Mouse (Mus musculus): ENCODE results near the gene Gm34653. TPM values are rescaled to one million over a fixed set of nuclear protein-coding genes. Genes with fewer than 3 reads are reported as not detected.
A peak's percentile ranks its signal among the peaks of the same experiment; 100 is the strongest.
"Not testable (repeated sequence)": the region's sequence is repeated elsewhere in the genome, so short reads cannot be mapped to it uniquely, and the experiment has no call there.

The Gm34653 gene
- total and polyA plus RNA-seq, 3 experiments: not detected

- Histone ChIP-seq H3K9me3 (replicated peaks; ENCODE audit: low read length) (no peaks in the 10 kb centered on the region), H3K9ac (ENCODE audit: insufficient read depth, low read depth) (no peak overlapping the region), H3K27me3 (replicated peaks) (no peaks in the 10 kb centered on the region), H3K27ac (ENCODE audit: insufficient read depth, low read depth) (no peak overlapping the region), H3K4me1 (ENCODE audit: control insufficient read depth in 1 of 2, insufficient read depth in 2 of 2) (no peaks in the 10 kb centered on the region), H3K4me3 (replicated peaks in 1 of 3; ENCODE audit: low read depth in 2 of 3, low read length in 2 of 3, poor library complexity in 1 of 3) (no peak overlapping the region), H3K36me3 (replicated peaks in 1 of 2; ENCODE audit: control insufficient read depth in 1 of 2, insufficient read depth in 1 of 2, low read length in 1 of 2) (no peaks in the 10 kb centered on the region), H3K4me2 (ENCODE audit: insufficient read depth, low read depth, poor library complexity, severe bottlenecking) (no peak overlapping the region), H3K79me2 (replicated peaks; ENCODE audit: control insufficient read depth, extremely low read depth, insufficient read depth, poor library complexity, severe bottlenecking) (no peaks in the 10 kb centered on the region)
- in situ Hi-C loops (cut with MboI; ENCODE audit: low pct_ligation_motif_present, low pct_unique_long_range_greater_than_20kb, low sequenced_read_pairs) (no loop called here), dilution Hi-C loops (cut with MboI; ENCODE audit: extremely low pct_ligation_motif_present, extremely low pct_unique_long_range_greater_than_20kb, low sequenced_read_pairs) (no loop called here)
- DNase-seq (ENCODE audit: extremely low read depth): no peak
- TF ChIP-seq NRF1 (IDR thresholded peaks at IDR 0.05; ENCODE audit: low read depth, low read length) (no peak), NELFE (IDR thresholded peaks at IDR 0.05; ENCODE audit: low read depth, low read length) (no peak), MEF2A (IDR thresholded peaks at IDR 0.05; ENCODE audit: borderline replicate concordance, low read depth, low read length) (no peak), POLR2AphosphoS2 (IDR thresholded peaks at IDR 0.05; ENCODE audit: low read depth, low read length) (no peak), ZNF384 (IDR thresholded peaks at IDR 0.05; ENCODE audit: low read depth, low read length) (no peak), PAX5 (IDR thresholded peaks at IDR 0.05; ENCODE audit: low read length) (no peak)
These were observed 2.9 kb downstream of the Gm34653 start for GRCm38 (mm10) chr2:34835669-34836068.

GRCm38 (mm10) chr2:34840143-34840542 is 7.3 kb downstream of the Gm34653 start:
- H3K4me2 ChIP-seq (ENCODE audit: insufficient read depth, low read depth, poor library complexity, severe bottlenecking); dilution Hi-C loops (cut with MboI; ENCODE audit: extremely low pct_ligation_motif_present, extremely low pct_unique_long_range_greater_than_20kb, low sequenced_read_pairs); H3K4me1 ChIP-seq (ENCODE audit: control insufficient read depth in 1 of 2, insufficient read depth in 2 of 2); DNase-seq (ENCODE audit: extremely low read depth); H3K27me3 ChIP-seq (replicated peaks); H3K4me3 ChIP-seq (replicated peaks in 1 of 3; ENCODE audit: low read depth in 2 of 3, low read length in 2 of 3, poor library complexity in 1 of 3); H3K27ac ChIP-seq (ENCODE audit: insufficient read depth, low read depth); H3K79me2 ChIP-seq (replicated peaks; ENCODE audit: control insufficient read depth, extremely low read depth, insufficient read depth, poor library complexity, severe bottlenecking); in situ Hi-C loops (cut with MboI; ENCODE audit: low pct_ligation_motif_present, low pct_unique_long_range_greater_than_20kb, low sequenced_read_pairs); H3K9ac ChIP-seq (ENCODE audit: insufficient read depth, low read depth); H3K9me3 ChIP-seq (replicated peaks; ENCODE audit: low read length); H3K36me3 ChIP-seq (replicated peaks in 1 of 2; ENCODE audit: control insufficient read depth in 1 of 2, insufficient read depth in 1 of 2, low read length in 1 of 2): not testable (repeated sequence)
- TF ChIP-seq RAD21 (IDR thresholded peaks at IDR 0.05; ENCODE audit: low read depth, low read length) (peak; percentile 28), MYC (IDR thresholded peaks at IDR 0.05; ENCODE audit: low read depth, low read length) (peak; percentile 59; the same call in 1 of the 2 replicates), SMC3 (IDR thresholded peaks at IDR 0.05; ENCODE audit: low read depth, low read length) (peak; percentile 23; the same call in 1 of the 2 replicates), CTCF (conservative IDR thresholded peaks at IDR 0.05 in 1 of 2, IDR thresholded peaks at IDR 0.05 in 1 of 2; ENCODE audit: low read depth in 2 of 2, low read length in 2 of 2) (peak in 1 of 2 experiments; percentile 47; a peak in 2 of 4 replicates)

GRCm38 (mm10) chr2:34841706-34842105 is 8.9 kb downstream of the Gm34653 start:
- Histone ChIP-seq H3K4me3 (replicated peaks in 1 of 3; ENCODE audit: low read depth in 2 of 3, low read length in 2 of 3, poor library complexity in 1 of 3) (no peak overlapping the region), H3K27ac (ENCODE audit: insufficient read depth, low read depth) (no peak overlapping the region), H3K27me3 (replicated peaks) (no peaks in the 10 kb centered on the region), H3K9ac (ENCODE audit: insufficient read depth, low read depth) (no peak overlapping the region), H3K4me2 (ENCODE audit: insufficient read depth, low read depth, poor library complexity, severe bottlenecking) (no peak overlapping the region), H3K36me3 (replicated peaks in 1 of 2; ENCODE audit: control insufficient read depth in 1 of 2, insufficient read depth in 1 of 2, low read length in 1 of 2) (no peaks in the 10 kb centered on the region), H3K9me3 (replicated peaks; ENCODE audit: low read length) (no peaks in the 10 kb centered on the region), H3K4me1 (ENCODE audit: control insufficient read depth in 1 of 2, insufficient read depth in 2 of 2) (no peaks in the 10 kb centered on the region), H3K79me2 (replicated peaks; ENCODE audit: control insufficient read depth, extremely low read depth, insufficient read depth, poor library complexity, severe bottlenecking) (no peaks in the 10 kb centered on the region)
- TF ChIP-seq UBTF (IDR thresholded peaks at IDR 0.05; ENCODE audit: low read depth, low read length) (no peak), ZC3H11A (IDR thresholded peaks at IDR 0.05; ENCODE audit: low read depth, low read length) (no peak), USF1 (IDR thresholded peaks at IDR 0.05; ENCODE audit: low read depth, low read length) (no peak), MXI1 (IDR thresholded peaks at IDR 0.05; ENCODE audit: low read depth, low read length) (no peak), NELFE (IDR thresholded peaks at IDR 0.05; ENCODE audit: low read depth, low read length) (no peak), ZKSCAN1 (IDR thresholded peaks at IDR 0.05; ENCODE audit: borderline replicate concordance, low read depth, low read length) (no peak), CTCF (conservative IDR thresholded peaks at IDR 0.05 in 1 of 2, IDR thresholded peaks at IDR 0.05 in 1 of 2; ENCODE audit: low read depth in 2 of 2, low read length in 2 of 2) (no peak), MEF2A (IDR thresholded peaks at IDR 0.05; ENCODE audit: borderline replicate concordance, low read depth, low read length) (no peak), CHD1 (IDR thresholded peaks at IDR 0.05; ENCODE audit: low read depth, low read length) (no peak), IRF4 (IDR thresholded peaks at IDR 0.05; ENCODE audit: low read depth, low read length) (no peak)
- in situ Hi-C loops (cut with MboI; ENCODE audit: low pct_ligation_motif_present, low pct_unique_long_range_greater_than_20kb, low sequenced_read_pairs): no loop called here
- DNase-seq (ENCODE audit: extremely low read depth): no peak
- dilution Hi-C loops (cut with MboI; ENCODE audit: extremely low pct_ligation_motif_present, extremely low pct_unique_long_range_greater_than_20kb, low sequenced_read_pairs): no loop called here
